Mouse (Mus musculus) left cerebral cortex, adult 2 months (tissue): ENCODE data around the gene Nr2f1. TPM values are rescaled to one million over a fixed set of nuclear protein-coding genes. Genes with fewer than 3 reads are reported as not detected.

Source experiments
- DNase-seq, 2 experiments: peaks; one replicate each; pipeline ENCODE4 v3.0.0; 2021 to 2022; ENCODE audit warnings: low spot score in 2 of 2, mixed read lengths in 1 of 2; ENCODE audit errors: extremely low spot score in 1 of 2
- H3K27ac ChIP-seq: fragments of 200-600 bp; 2 replicates; pipeline ENCODE4 v1.8.1; 2022
- H3K4me3 ChIP-seq: fragments of 200-600 bp; 2 replicates; pipeline ENCODE4 v1.8.1; 2022
- CTCF ChIP-seq: fragments of 200-600 bp; IDR thresholded peaks from 2 replicates; pipeline ENCODE4 v1.8.1; 2022; ENCODE audit warnings: antibody characterized with exemption, mild to moderate bottlenecking, moderate library complexity
- intact Hi-C: fragments of 180-260 bp; cut with DNase I; formaldehyde crosslinking; loops from one replicate; pipeline ENCODE4 v1.15.1; 2025
- total RNA-seq, 2 experiments: library from RNA; stranded (reverse); gene quantifications; 2 replicates each; pipeline ENCODE4 v1.2.3; 2021

The Nr2f1 gene
- total RNA-seq, 2 experiments from 2014 or later: 118 to 125 TPM

GRCm38 (mm10) chr13:78162149-78162548 lies 37.4 kb downstream of the Nr2f1 start:
- intact Hi-C loops: loop anchor here (5.0 kb wide), 1 partner anchor 180 kb away; no protein-coding TSS in a partner anchor
- TF ChIP-seq CTCF: no peak
- Histone ChIP-seq H3K4me3 (no peak overlapping the region), H3K27ac (no peak overlapping the region)
- DNase-seq: no peak

GRCm38 (mm10) chr13:78157465-78157864 lies 42.1 kb downstream of the Nr2f1 start:
- DNase-seq: no peak
- intact Hi-C loops: no loop called here
- TF ChIP-seq CTCF: no peak
- Histone ChIP-seq H3K27ac (no peak overlapping the region), H3K4me3 (no peak overlapping the region)

Other genes with a start within 250 kb of the Nr2f1 start
- 1 to 10 TPM; 1.2 to 1.3 TPM for gene Pou5f2, start 174.9 kb downstream of the Nr2f1 start, total RNA-seq